Mouse (Mus musculus): ENCODE results near the gene B4galt2.

- TF ChIP-seq ZMIZ1 (IDR thresholded peaks at IDR 0.05; ENCODE audit: low read depth, low read length) (no peak), POLR2A (IDR thresholded peaks at IDR 0.05; ENCODE audit: control insufficient read depth in 1 of 2, insufficient read depth in 1 of 2, low read depth in 1 of 2, low read length in 2 of 2, poor library complexity in 1 of 2) (no peak), TCF12 (IDR thresholded peaks at IDR 0.05; ENCODE audit: low read depth, low read length) (no peak), USF2 (IDR thresholded peaks at IDR 0.05; ENCODE audit: borderline replicate concordance in 1 of 2, insufficient read depth in 1 of 2, low read depth in 1 of 2, low read length in 2 of 2) (no peak), CTCF (IDR thresholded peaks at IDR 0.05 in 2 of 3, conservative IDR thresholded peaks at IDR 0.05 in 1 of 3; ENCODE audit: control insufficient read depth in 1 of 3, insufficient read depth in 1 of 3, low read depth in 2 of 3, low read length in 3 of 3, poor library complexity in 1 of 3, severe bottlenecking in 1 of 3) (no peak), POLR2AphosphoS5 (IDR thresholded peaks at IDR 0.05; ENCODE audit: borderline replicate concordance, low read depth, low read length) (no peak), ZC3H11A (IDR thresholded peaks at IDR 0.05; ENCODE audit: low read depth, low read length) (no peak), SMC3 (IDR thresholded peaks at IDR 0.05; ENCODE audit: low read depth, low read length) (no peak), GATA1 (IDR thresholded peaks at IDR 0.05; ENCODE audit: low read depth, low read length) (no peak), E2F4 (IDR thresholded peaks at IDR 0.05; ENCODE audit: borderline replicate concordance, low read depth, low read length) (no peak)
Measured at GRCm38 (mm10) chr4:117896031-117896430, 12.7 kb upstream of the B4galt2 start.
